Mouse (Mus musculus): ENCODE results near the gene Hmga1. TPM values are rescaled to one million over a fixed set of nuclear protein-coding genes. Genes with fewer than 3 reads are reported as not detected.

Hmga1 gene
- polyA plus RNA-seq, 1 experiment from 2014 or later: 116 TPM

DNA sequence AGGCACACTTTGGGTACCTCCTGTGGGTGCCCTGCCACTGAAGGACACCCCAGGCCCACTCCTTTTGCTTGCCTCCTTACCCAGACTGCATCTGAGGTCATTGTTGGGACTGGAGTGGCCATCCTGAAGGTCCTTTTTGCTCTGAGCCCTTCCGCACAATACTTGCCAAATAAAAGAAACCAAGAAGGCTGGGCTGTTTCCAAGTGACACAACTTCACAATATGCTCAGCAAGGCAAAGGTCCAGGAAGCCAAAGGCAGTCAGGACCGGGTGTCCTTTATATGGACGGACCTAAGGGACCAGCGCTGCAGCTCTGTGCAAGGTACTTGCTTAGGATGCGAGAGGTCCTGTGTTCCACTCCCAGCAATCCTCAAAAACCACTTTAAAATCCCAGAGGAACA is 11.9 kb downstream of the Hmga1 start:
- no peaks in the 10 kb centered on the region for H3K4me1 ChIP-seq (replicated peaks; ENCODE audit: control insufficient read depth, insufficient read depth, low read length)
- TF ChIP-seq CTCF (IDR thresholded peaks at IDR 0.05; ENCODE audit: low read depth): no peak
- H3K9ac ChIP-seq (ENCODE audit: low read depth, low read length): no peak overlapping the region
- 88% methylated on average over 5 of the region's 5 CpGs for WGBS
- H3K27ac ChIP-seq (ENCODE audit: low read depth, low read length): no peak overlapping the region
- no peaks in the 10 kb centered on the region for H3K9me3 ChIP-seq (ENCODE audit: control insufficient read depth)
- no peaks in the 10 kb centered on the region for H3K27me3 ChIP-seq (replicated peaks; ENCODE audit: control insufficient read depth, insufficient read depth, low read length)
- H3K4me2 ChIP-seq (replicated peaks; ENCODE audit: low read depth): no peak overlapping the region
- no peak for ATAC-seq
- no peaks in the 10 kb centered on the region for H3K36me3 ChIP-seq (ENCODE audit: control insufficient read depth, insufficient read depth)
- no peak overlapping the region for H3K4me3 ChIP-seq (ENCODE audit: low read depth, low read length)

DNA sequence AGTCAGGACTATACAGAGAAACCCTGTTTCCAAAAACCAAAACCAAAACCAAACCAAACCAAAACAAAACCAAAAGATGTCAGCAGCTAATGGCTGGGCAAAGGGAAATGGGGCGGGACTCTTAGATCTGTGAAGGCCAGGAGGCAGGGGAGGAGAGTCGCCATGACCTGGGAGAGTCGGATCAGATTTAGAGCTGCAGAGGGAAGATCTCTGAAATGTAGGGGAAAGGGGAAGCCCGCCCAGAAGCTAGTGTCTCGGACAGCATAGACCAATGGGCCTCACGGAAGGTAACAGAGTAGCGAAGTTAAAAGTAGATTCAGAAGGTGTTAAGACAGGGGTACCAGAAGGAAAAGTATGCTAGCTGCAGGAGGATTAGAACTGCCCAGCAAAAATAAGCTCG is 15.0 kb downstream of the Hmga1 start:
- Histone ChIP-seq H3K4me2 (replicated peaks; ENCODE audit: low read depth) (no peak overlapping the region), H3K4me1 (replicated peaks; ENCODE audit: control insufficient read depth, insufficient read depth, low read length) (no peaks in the 10 kb centered on the region), H3K36me3 (ENCODE audit: control insufficient read depth, insufficient read depth) (no peaks in the 10 kb centered on the region), H3K9me3 (ENCODE audit: control insufficient read depth) (no peaks in the 10 kb centered on the region), H3K9ac (ENCODE audit: low read depth, low read length) (no peak overlapping the region), H3K27ac (ENCODE audit: low read depth, low read length) (no peak overlapping the region), H3K27me3 (replicated peaks; ENCODE audit: control insufficient read depth, insufficient read depth, low read length) (no peaks in the 10 kb centered on the region), H3K4me3 (ENCODE audit: low read depth, low read length) (no peak overlapping the region)
- no peak for TF ChIP-seq CTCF (IDR thresholded peaks at IDR 0.05; ENCODE audit: low read depth)
- 76% methylated on average over 8 of the region's 8 CpGs for WGBS
- no peak for ATAC-seq

DNA sequence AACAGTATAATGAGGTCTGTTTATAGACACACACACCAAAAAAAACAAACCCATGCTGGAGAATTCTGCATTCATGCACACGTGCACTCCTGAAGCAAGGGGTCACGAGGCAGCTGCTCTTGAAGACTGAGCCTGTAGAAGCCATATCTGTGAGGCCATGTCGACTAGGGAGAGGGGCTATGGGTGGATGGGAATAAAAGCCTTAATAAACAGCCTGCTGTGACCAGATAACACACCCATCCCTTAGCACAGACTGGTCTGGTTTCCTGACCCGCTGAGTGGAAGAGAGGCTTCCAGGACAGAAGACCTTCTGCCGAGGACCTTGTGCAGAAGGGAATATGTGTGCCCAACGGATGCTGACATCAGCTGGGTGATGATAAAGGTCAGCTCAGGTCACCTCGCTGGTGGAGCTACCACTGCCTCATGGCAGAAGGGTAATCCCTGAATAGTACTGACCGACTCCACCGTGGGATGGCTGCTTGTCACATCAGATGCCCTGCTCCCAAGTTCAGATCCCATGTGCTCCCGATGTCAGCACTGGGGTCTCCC is 17.5 kb downstream of the Hmga1 start:
- no peak overlapping the region for H3K9ac ChIP-seq (ENCODE audit: low read depth, low read length)
- H3K4me3 ChIP-seq (ENCODE audit: low read depth, low read length): no peak overlapping the region
- no peak for TF ChIP-seq CTCF (IDR thresholded peaks at IDR 0.05; ENCODE audit: low read depth)
- no peaks in the 10 kb centered on the region for H3K9me3 ChIP-seq (ENCODE audit: control insufficient read depth)
- 88% methylated on average over 10 of the region's 10 CpGs for WGBS
- no peak overlapping the region for H3K27ac ChIP-seq (ENCODE audit: low read depth, low read length)
- no peaks in the 10 kb centered on the region for H3K4me1 ChIP-seq (replicated peaks; ENCODE audit: control insufficient read depth, insufficient read depth, low read length)
- ATAC-seq: no peak
- no peaks in the 10 kb centered on the region for H3K27me3 ChIP-seq (replicated peaks; ENCODE audit: control insufficient read depth, insufficient read depth, low read length)
- H3K4me2 ChIP-seq (replicated peaks; ENCODE audit: low read depth): no peak overlapping the region
- no peaks in the 10 kb centered on the region; the same call in 1 of the 2 replicates for H3K36me3 ChIP-seq (ENCODE audit: control insufficient read depth, insufficient read depth)

DNA sequence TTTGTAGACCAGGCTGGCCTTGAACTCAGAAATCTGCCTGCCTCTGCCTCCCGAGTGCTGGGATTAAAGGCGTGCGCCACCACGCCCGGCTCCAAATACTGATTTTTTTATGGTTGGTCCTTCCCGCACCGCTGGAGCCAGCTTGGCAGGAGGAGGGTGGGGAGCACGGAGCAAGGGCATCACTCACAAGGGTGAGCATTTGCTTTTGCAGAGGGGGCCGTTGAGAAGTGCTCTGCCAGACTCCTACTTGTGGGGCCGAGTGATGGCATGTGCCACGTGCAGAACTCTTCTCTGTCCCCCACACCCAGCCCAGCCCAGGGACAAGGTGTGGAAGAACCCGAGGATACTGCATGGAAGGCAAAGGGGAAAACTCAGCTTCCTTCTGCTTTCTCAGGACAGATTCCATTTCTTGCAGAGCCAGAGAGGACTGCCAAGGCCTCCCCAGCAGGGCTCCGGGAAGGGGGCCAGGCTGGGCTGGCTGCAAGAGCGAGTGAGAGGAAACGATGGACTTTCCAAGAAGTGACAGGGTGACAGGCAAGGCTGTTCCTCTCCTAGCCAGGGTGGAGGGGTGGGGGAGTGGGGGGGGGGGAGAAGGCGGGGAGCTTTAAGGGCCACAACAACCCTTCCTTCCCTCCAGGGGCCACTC is 18.3 kb downstream of the Hmga1 start:
- H3K4me3 ChIP-seq (ENCODE audit: low read depth, low read length): no peak overlapping the region
- no peak for ATAC-seq
- 88% methylated on average over 16 of the region's 16 CpGs for whole genome bisulfite sequencing
- no peaks in the 10 kb centered on the region for H3K4me1 ChIP-seq (replicated peaks; ENCODE audit: control insufficient read depth, insufficient read depth, low read length)
- no peaks in the 10 kb centered on the region for H3K27me3 ChIP-seq (replicated peaks; ENCODE audit: control insufficient read depth, insufficient read depth, low read length)
- H3K4me2 ChIP-seq (replicated peaks; ENCODE audit: low read depth): no peak overlapping the region
- no peaks in the 10 kb centered on the region for H3K9me3 ChIP-seq (ENCODE audit: control insufficient read depth)
- no peak overlapping the region for H3K27ac ChIP-seq (ENCODE audit: low read depth, low read length)
- no peak overlapping the region for H3K9ac ChIP-seq (ENCODE audit: low read depth, low read length)
- no peak for TF ChIP-seq CTCF (IDR thresholded peaks at IDR 0.05; ENCODE audit: low read depth)
- peaks cover 2% of the 10 kb centered on the region; the same call in 1 of the 2 replicates for H3K36me3 ChIP-seq (ENCODE audit: control insufficient read depth, insufficient read depth)

DNA sequence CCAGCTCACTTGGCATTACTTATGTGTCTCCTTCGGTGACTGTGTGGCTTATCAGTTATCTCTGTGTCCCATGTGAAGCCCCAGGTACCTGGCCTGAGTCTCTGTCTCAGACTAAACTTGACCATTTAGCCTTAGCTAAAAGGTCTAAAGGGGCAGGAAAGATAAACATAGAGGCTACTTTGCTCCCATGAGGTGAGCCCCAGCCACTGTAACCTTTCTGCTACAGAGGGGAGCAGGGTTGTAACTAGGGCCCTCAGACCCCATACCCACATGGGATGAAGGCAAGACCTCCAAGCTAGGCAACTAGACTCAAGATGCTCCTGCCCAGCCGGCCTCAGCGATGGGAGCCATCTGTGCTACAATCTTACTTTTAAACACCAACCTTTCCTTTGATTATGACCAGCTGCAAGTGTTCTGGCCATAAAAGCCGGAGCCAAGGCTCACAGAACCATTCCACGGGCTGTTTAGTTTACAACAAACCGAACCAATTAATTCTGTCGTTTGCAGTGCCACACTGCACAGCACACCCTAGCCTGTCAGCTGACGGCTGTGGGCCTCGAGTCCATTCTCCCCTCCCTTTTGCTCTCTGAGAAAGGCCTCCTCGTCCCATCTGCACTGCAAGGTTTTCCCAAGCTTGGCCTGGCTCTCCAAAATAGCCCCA is 18.9 kb downstream of the Hmga1 start:
- no peaks in the 10 kb centered on the region for H3K27me3 ChIP-seq (replicated peaks; ENCODE audit: control insufficient read depth, insufficient read depth, low read length)
- WGBS: 50% methylated on average over 10 of the region's 10 CpGs

DNA sequence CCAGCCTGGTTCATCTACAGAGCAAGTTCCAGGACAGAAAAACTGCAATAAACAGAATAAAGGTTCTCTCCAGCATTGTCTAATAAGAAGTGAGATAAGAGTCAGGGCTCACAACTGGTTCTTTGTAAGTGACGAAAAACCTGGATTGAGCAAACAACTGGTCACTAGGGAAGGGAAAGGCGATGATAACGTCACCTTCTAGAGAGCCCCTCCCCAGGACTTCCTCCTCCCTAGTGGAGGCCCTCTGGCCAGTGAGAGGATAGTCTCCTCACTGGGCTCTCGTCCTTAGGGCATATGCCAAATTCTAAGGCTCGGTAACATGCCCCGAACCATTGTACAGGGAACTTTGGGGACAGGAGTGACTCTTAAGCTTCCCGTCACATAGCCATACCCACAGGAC is 19.8 kb downstream of the Hmga1 start:
- no peaks in the 10 kb centered on the region for H3K27me3 ChIP-seq (replicated peaks; ENCODE audit: control insufficient read depth, insufficient read depth, low read length)
- H3K9ac ChIP-seq (ENCODE audit: low read depth, low read length): no peak overlapping the region
- H3K4me1 ChIP-seq (replicated peaks; ENCODE audit: control insufficient read depth, insufficient read depth, low read length): no peaks in the 10 kb centered on the region
- WGBS: 64% methylated on average over 7 of the region's 7 CpGs
- peaks cover 14% of the 10 kb centered on the region for H3K36me3 ChIP-seq (ENCODE audit: control insufficient read depth, insufficient read depth)
- no peak overlapping the region for H3K27ac ChIP-seq (ENCODE audit: low read depth, low read length)
- TF ChIP-seq CTCF (IDR thresholded peaks at IDR 0.05; ENCODE audit: low read depth): no peak
- no peak overlapping the region for H3K4me3 ChIP-seq (ENCODE audit: low read depth, low read length)
- ATAC-seq: peak; percentile 55; the same call in 1 of the 2 replicates
- H3K4me2 ChIP-seq (replicated peaks; ENCODE audit: low read depth): no peak overlapping the region
- no peaks in the 10 kb centered on the region for H3K9me3 ChIP-seq (ENCODE audit: control insufficient read depth)

More for the DNA sequence above, 18.9 kb downstream of the Hmga1 start:
- Histone ChIP-seq H3K9ac (ENCODE audit: low read depth, low read length) (no peak overlapping the region), H3K27ac (ENCODE audit: low read depth, low read length) (no peak overlapping the region), H3K9me3 (ENCODE audit: control insufficient read depth) (no peaks in the 10 kb centered on the region), H3K4me3 (ENCODE audit: low read depth, low read length) (no peak overlapping the region), H3K4me2 (replicated peaks; ENCODE audit: low read depth) (no peak overlapping the region), H3K4me1 (replicated peaks; ENCODE audit: control insufficient read depth, insufficient read depth, low read length) (no peaks in the 10 kb centered on the region), H3K36me3 (ENCODE audit: control insufficient read depth, insufficient read depth) (peaks cover 6% of the 10 kb centered on the region; the same call in 1 of the 2 replicates)
- no peak for TF ChIP-seq CTCF (IDR thresholded peaks at IDR 0.05; ENCODE audit: low read depth)
- ATAC-seq: no peak
